Mouse (Mus musculus) lung, postnatal 0 days (tissue): ENCODE data around the gene Plekhs1. TPM values are rescaled to one million over a fixed set of nuclear protein-coding genes. Genes with fewer than 3 reads are reported as not detected.

Experiments used
- ATAC-seq: fragments of 200-750 bp; cut with Nextera tagmentation; 2 replicates; pipeline ENCODE4 v1.8.0; 2017; ENCODE audit warnings: moderate library complexity
- DNase-seq: peaks from one replicate; pipeline ENCODE4 v3.0.0-alpha.2; 2016; ENCODE audit warnings: low spot score
- H3K27ac ChIP-seq: fragments of 300-500 bp; sonication (generic); 2 replicates; pipeline ENCODE4 v1.5.1; 2014; ENCODE audit warnings: antibody characterized with exemption, mild to moderate bottlenecking, low read length, mixed read lengths
- H3K27me3 ChIP-seq: fragments of 300-500 bp; sonication (generic); replicated peaks from 2 replicates; pipeline ENCODE4 v1.6.1; 2014; ENCODE audit warnings: low read length, mixed read lengths; ENCODE audit not compliant: insufficient read depth
- H3K36me3 ChIP-seq: fragments of 300-500 bp; sonication (generic); 2 replicates; pipeline ENCODE4 v1.6.1; 2014; ENCODE audit warnings: low read length, mixed read lengths; ENCODE audit not compliant: insufficient read depth
- H3K4me1 ChIP-seq: fragments of 300-500 bp; sonication (generic); 2 replicates; pipeline ENCODE4 v1.6.1; 2014; ENCODE audit warnings: antibody characterized with exemption, low read depth, low read length, mixed read lengths; ENCODE audit not compliant: insufficient read depth
- H3K4me2 ChIP-seq: fragments of 300-500 bp; sonication (generic); replicated peaks from 2 replicates; pipeline ENCODE4 v1.6.1; 2014; ENCODE audit warnings: low read depth, mild to moderate bottlenecking, low read length, moderate library complexity, mixed read lengths
- H3K4me3 ChIP-seq: fragments of 300-500 bp; sonication (generic); 2 replicates; pipeline ENCODE4 v1.5.1; 2014; ENCODE audit warnings: low read depth, low read length
- H3K9ac ChIP-seq: fragments of 300-500 bp; sonication (generic); replicated peaks from 2 replicates; pipeline ENCODE4 v1.6.1; 2014; ENCODE audit warnings: low read depth, mild to moderate bottlenecking
- H3K9me3 ChIP-seq: fragments of 300-500 bp; sonication (generic); 2 replicates; pipeline ENCODE4 v1.6.1; 2016; ENCODE audit warnings: low read length, mixed read lengths
- CTCF ChIP-seq: IDR thresholded peaks from 2 replicates; pipeline ENCODE4 v1.5.1; 2016; ENCODE audit warnings: antibody characterized with exemption, mild to moderate bottlenecking
- EP300 ChIP-seq: IDR thresholded peaks from 2 replicates; pipeline ENCODE4 v1.6.1; 2016; ENCODE audit warnings: antibody characterized with exemption, mild to moderate bottlenecking, control low read depth
- WGBS: fragments of 180-500 bp; shearing (Covaris S2); extraction: QIAGEN DNeasy Blood & Tissue Kit; methylation state at CpG from one replicate; pipeline ENCODE4 v1.1.7; 2014; 5-methylcytosine and 5-hydroxymethylcytosine counted together
- polyA plus RNA-seq: library from polyadenylated mRNA; unstranded; fragments of >200 nt; fragmentation: Nextera tagmentation; extraction: Ambion mirVana; gene quantifications from 2 replicates; pipeline ENCODE4 v1.2.1, GENCODE M21; 2015

Plekhs1 gene
- polyA plus RNA-seq, 1 experiment from 2014 or later = 0.21 TPM

- H3K36me3 ChIP-seq = no peaks in the 10 kb centered on the region
- H3K9ac ChIP-seq = no peak overlapping the region
- no peak overlapping the region for H3K27ac ChIP-seq
- DNase-seq (no peak), ATAC-seq (no peak)
- H3K4me3 ChIP-seq = no peak overlapping the region
- TF ChIP-seq EP300 (no peak), CTCF (no peak)
- no peaks in the 10 kb centered on the region for H3K4me1 ChIP-seq
- WGBS = 67% methylated on average over 17 of the region's 17 CpGs
- no peaks in the 10 kb centered on the region for H3K9me3 ChIP-seq
- no peaks in the 10 kb centered on the region for H3K27me3 ChIP-seq
- no peak overlapping the region for H3K4me2 ChIP-seq
Observed at GRCm38 (mm10) chr19:56424606-56425395, 36.6 kb upstream of the Plekhs1 start.

DNA sequence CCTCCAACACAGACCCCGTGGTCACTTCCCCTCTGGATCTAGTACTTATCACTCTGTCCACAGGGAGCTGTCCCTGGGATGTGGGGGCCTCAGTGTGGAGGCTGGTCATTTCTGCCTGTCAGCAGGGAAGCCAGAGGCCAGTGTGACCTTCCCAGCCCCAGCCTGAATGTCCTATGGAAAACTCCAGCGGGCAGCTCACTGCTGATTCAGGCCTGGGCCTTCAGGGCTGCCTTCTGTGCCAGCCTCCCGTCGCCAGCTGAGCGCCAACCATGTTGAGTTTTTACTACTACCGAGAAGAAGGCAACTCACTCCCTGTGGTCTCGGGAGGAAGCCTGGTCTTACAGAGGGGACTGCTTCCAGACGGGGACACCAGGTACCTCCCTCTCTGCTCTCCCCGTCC lies 35.9 kb upstream of the Plekhs1 start:
- H3K4me1 ChIP-seq = no peaks in the 10 kb centered on the region
- H3K36me3 ChIP-seq = no peaks in the 10 kb centered on the region
- no peaks in the 10 kb centered on the region for H3K9me3 ChIP-seq
- WGBS = 65% methylated on average over 9 of the region's 9 CpGs
- no peaks in the 10 kb centered on the region for H3K27me3 ChIP-seq
- no peak overlapping the region for H3K27ac ChIP-seq
- no peak overlapping the region for H3K4me3 ChIP-seq
- TF ChIP-seq EP300 (no peak), CTCF (no peak)
- no peak overlapping the region for H3K4me2 ChIP-seq
- ATAC-seq = no peak
- no peak overlapping the region for H3K9ac ChIP-seq
- no peak for DNase-seq

DNA sequence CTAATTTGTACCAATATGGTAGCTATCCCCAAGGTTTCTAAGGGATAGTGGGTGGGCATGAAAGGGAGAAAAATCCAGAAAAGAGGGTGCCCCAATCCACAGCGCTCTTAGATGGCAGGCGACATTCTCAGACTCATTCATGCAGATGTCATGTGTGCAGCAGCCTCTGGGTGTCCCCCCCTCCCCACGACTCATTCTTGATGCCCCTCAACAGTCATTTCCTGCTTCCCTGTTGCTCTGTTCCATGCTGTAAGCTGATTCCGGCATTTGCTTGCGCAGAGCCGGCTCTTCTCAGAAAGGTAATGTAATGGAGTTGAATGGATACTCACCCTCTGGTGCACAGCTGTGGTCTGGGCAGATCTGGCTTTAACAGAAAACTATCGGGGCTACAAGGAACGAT lies 31.1 kb upstream of the Plekhs1 start:
- no peaks in the 10 kb centered on the region for H3K27me3 ChIP-seq
- DNase-seq (no peak), ATAC-seq (no peak)

DNA sequence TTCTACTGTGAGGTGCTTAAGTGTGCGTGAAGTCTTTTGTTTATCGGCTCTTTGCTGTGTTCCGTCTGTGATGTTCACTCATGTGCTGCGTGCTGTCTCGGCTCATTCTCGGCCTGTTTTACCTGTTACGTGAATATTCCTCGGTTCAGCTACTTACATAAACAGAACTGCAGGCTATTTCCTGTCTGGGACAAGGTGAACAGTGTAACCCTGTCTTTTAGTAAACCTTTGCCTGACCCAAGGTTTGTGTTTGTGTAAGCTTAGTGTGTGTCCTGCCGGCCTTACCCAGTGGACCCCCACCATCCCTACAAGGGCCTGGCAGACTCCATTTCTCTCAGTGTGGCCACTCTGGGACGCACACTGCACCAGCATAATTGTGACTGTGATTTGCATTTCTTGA lies 28.7 kb upstream of the Plekhs1 start:
- Histone ChIP-seq H3K36me3 (peaks cover 21% of the 10 kb centered on the region; the same call in 1 of the 2 replicates), H3K9ac (no peak overlapping the region), H3K27ac (no peak overlapping the region), H3K9me3 (no peaks in the 10 kb centered on the region), H3K4me2 (no peak overlapping the region), H3K27me3 (no peaks in the 10 kb centered on the region), H3K4me3 (no peak overlapping the region), H3K4me1 (no peaks in the 10 kb centered on the region)
- TF ChIP-seq EP300 (no peak), CTCF (no peak)
- no peak for DNase-seq
- 64% methylated on average over 10 of the region's 10 CpGs for WGBS
- ATAC-seq = no peak

More for the DNA sequence above, 31.1 kb upstream of the Plekhs1 start:
- Histone ChIP-seq H3K9ac (no peak overlapping the region), H3K4me1 (no peaks in the 10 kb centered on the region), H3K4me3 (no peak overlapping the region), H3K27ac (no peak overlapping the region), H3K9me3 (no peaks in the 10 kb centered on the region), H3K36me3 (peaks cover 13% of the 10 kb centered on the region; the same call in 1 of the 2 replicates), H3K4me2 (no peak overlapping the region)
- WGBS = 57% methylated on average over 8 of the region's 8 CpGs
- peak; percentile 50 for TF ChIP-seq CTCF
- TF ChIP-seq EP300 = no peak

DNA sequence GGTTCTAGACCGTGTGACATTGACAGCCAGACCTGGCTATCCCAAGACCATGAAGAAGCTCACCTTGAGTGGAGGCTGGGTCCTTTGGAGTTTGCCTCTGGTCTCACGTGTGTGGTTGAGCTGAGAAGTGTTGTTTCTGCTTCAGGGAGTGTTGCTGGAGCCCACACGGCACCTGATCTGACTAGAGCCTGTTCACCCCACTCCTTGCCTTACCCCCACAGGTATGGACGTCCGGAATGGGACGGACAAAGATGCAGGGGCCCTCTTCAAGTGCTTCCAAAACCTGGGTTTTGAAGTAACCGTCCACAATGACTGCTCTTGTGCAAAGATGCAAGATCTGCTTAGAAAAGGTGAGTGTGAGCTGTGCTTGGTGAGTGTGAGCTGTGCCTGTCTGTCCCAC lies 27.9 kb upstream of the Plekhs1 start:
- no peak for ATAC-seq
- no peaks in the 10 kb centered on the region for H3K9me3 ChIP-seq
- DNase-seq = no peak

GRCm38 (mm10) chr19:56436380-56436779 lies 25.1 kb upstream of the Plekhs1 start:
- Histone ChIP-seq H3K27me3 (no peaks in the 10 kb centered on the region), H3K27ac (no peak overlapping the region), H3K4me2 (no peak overlapping the region), H3K4me3 (no peak overlapping the region), H3K4me1 (no peaks in the 10 kb centered on the region), H3K36me3 (peaks cover 21% of the 10 kb centered on the region; the same call in 1 of the 2 replicates), H3K9ac (no peak overlapping the region), H3K9me3 (no peaks in the 10 kb centered on the region)
- 85% methylated on average over 13 of the region's 13 CpGs for WGBS
- DNase-seq = no peak
- TF ChIP-seq EP300 = no peak
- no peak for TF ChIP-seq CTCF
- no peak for ATAC-seq

More for the DNA sequence above, 27.9 kb upstream of the Plekhs1 start:
- H3K27me3 ChIP-seq = no peaks in the 10 kb centered on the region
- H3K36me3 ChIP-seq = peaks cover 21% of the 10 kb centered on the region; the same call in 1 of the 2 replicates
- H3K4me2 ChIP-seq = no peak overlapping the region
- no peak overlapping the region for H3K4me3 ChIP-seq
- H3K9ac ChIP-seq = no peak overlapping the region
- TF ChIP-seq EP300 (no peak), CTCF (no peak)
- H3K4me1 ChIP-seq = no peaks in the 10 kb centered on the region
- WGBS = 89% methylated on average over 7 of the region's 7 CpGs
- no peak overlapping the region for H3K27ac ChIP-seq
